Mouse (Mus musculus): ENCODE results near the gene Rapgef1.

Rapgef1 gene
- long read RNA-seq, experiment 1, partial matches to known transcripts: 2 of 8 reads
- long read RNA-seq, experiment 1, other reads (novel, unspliced or antisense): 6 of 8 reads
- long read RNA-seq, experiment 2, partial matches to known transcripts: 1 of 13 reads
- long read RNA-seq, experiment 2, other reads (novel, unspliced or antisense): 12 of 13 reads

- intact Hi-C loops (cut with DNase I): loop anchor here (1.0 to 5.0 kb wide), 3 partner anchors 31 to 112 kb away; no protein-coding TSS in a partner anchor
Observed at GRCm38 (mm10) chr2:29619484-29620300, at the start of gene Rapgef1. Gene Rapgef1 (plus strand): TSS chr2:29619720.

- intact Hi-C loops (cut with DNase I): no loop called here
Observed at GRCm38 (mm10) chr2:29571921-29572700, 47.4 kb upstream of the Rapgef1 start.

GRCm38 (mm10) chr2:29572811-29573427, 46.6 kb upstream of the Rapgef1 start:
- intact Hi-C loops (cut with DNase I): no loop called here

- intact Hi-C loops (cut with DNase I): no loop called here
Observed at GRCm38 (mm10) chr2:29573591-29573990, 45.9 kb upstream of the Rapgef1 start.

- intact Hi-C loops (cut with DNase I): no loop called here
Observed at GRCm38 (mm10) chr2:29574187-29574586, 45.3 kb upstream of the Rapgef1 start.

GRCm38 (mm10) chr2:29582415-29582814, 37.1 kb upstream of the Rapgef1 start:
- intact Hi-C loops (cut with DNase I): no loop called here

GRCm38 (mm10) chr2:29586017-29586702, 33.4 kb upstream of the Rapgef1 start:
- intact Hi-C loops (cut with DNase I): no loop called here

- intact Hi-C loops (cut with DNase I): no loop called here
Observed at GRCm38 (mm10) chr2:29588006-29588405, 31.5 kb upstream of the Rapgef1 start.

- intact Hi-C loops (cut with DNase I): no loop called here
Observed at GRCm38 (mm10) chr2:29589266-29589665, 30.3 kb upstream of the Rapgef1 start.

GRCm38 (mm10) chr2:29591626-29592025, 27.9 kb upstream of the Rapgef1 start:
- intact Hi-C loops (cut with DNase I): no loop called here

- intact Hi-C loops (cut with DNase I): no loop called here
Observed at GRCm38 (mm10) chr2:29592537-29592936, 27.0 kb upstream of the Rapgef1 start.

GRCm38 (mm10) chr2:29603930-29604329, 15.6 kb upstream of the Rapgef1 start:
- intact Hi-C loops (cut with DNase I): loop anchor here (5.0 kb wide), 1 partner anchor 407 kb away; no protein-coding TSS in a partner anchor

GRCm38 (mm10) chr2:29605591-29605990, 13.9 kb upstream of the Rapgef1 start:
- intact Hi-C loops (cut with DNase I): no loop called here

GRCm38 (mm10) chr2:29606460-29606859, 13.1 kb upstream of the Rapgef1 start:
- intact Hi-C loops (cut with DNase I): no loop called here

GRCm38 (mm10) chr2:29617341-29617740, 2.2 kb upstream of the Rapgef1 start:
- intact Hi-C loops (cut with DNase I): loop anchor here (5.0 kb wide), 1 partner anchor 50 kb away; no protein-coding TSS in a partner anchor

GRCm38 (mm10) chr2:29618926-29619483, 515 bp upstream of the Rapgef1 start:
- intact Hi-C loops (cut with DNase I): loop anchor here (1.0 to 5.0 kb wide), 3 partner anchors 31 to 112 kb away; no protein-coding TSS in a partner anchor

- intact Hi-C loops (cut with DNase I): no loop called here
Observed at GRCm38 (mm10) chr2:29620301-29620827, 844 bp downstream of the Rapgef1 start.

GRCm38 (mm10) chr2:29621163-29621562, 1.6 kb downstream of the Rapgef1 start:
- intact Hi-C loops (cut with DNase I): no loop called here

GRCm38 (mm10) chr2:29621636-29622035, 2.1 kb downstream of the Rapgef1 start:
- intact Hi-C loops (cut with DNase I): no loop called here

Data from adrenal gland (tissue).